Mouse (Mus musculus) liver, embryonic 14.5 days (tissue): ENCODE results near the gene Col19a1.

ENCODE experiments used
- CTCF ChIP-seq: IDR thresholded peaks from 2 replicates; pipeline ENCODE4 v1.5.1; 2016; ENCODE audit warnings: antibody characterized with exemption, low read depth, control low read depth
- EP300 ChIP-seq: IDR thresholded peaks from 2 replicates; pipeline ENCODE4 v1.6.1; 2016; ENCODE audit warnings: antibody characterized with exemption, low read depth

DNA sequence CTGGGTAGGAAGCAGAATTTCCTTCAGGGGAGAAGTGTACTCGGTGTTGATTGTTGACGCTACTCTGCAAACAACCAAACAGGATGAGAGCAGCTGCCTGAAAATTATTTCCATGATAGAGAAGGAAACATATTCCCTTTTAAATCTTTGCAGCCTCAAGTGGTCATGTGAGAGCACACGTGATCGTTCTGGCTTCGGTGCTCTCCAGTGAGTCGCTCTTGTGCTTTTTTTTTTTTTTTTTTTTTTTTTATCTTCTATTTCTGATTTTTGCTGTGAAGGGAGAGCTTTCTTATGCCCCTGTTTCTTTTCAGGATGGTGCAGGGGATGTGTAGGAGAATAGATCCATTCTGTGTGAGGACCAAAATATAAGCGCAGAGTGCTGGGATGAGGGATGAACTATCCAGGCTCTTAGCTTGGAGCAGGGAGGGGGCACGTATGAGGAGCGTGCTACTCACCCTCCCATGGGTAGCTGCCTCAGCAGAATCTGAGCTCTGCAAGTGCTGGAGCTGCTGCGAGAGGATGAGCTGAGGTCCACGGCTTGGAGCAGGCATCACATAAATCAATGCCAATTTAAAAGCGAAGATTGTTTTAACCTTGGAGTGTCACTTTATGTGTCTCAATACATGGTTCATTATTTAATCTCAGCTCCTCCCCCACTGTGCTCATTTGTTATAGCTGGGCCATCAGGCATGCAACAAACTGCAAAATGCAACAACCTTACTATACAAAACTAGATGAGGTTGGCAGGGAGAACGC is 237.6 kb downstream of the Col19a1 start:
- TF ChIP-seq CTCF (no peak), EP300 (no peak)
